Mouse (Mus musculus): Measurements from ENCODE around the gene Osgep. TPM values are rescaled to one million over a fixed set of nuclear protein-coding genes. Genes with fewer than 3 reads are reported as not detected.

The Osgep gene
- total and polyA plus RNA-seq, 3 experiments: 67.8 to 84.2 (median 70.5) TPM

DNA sequence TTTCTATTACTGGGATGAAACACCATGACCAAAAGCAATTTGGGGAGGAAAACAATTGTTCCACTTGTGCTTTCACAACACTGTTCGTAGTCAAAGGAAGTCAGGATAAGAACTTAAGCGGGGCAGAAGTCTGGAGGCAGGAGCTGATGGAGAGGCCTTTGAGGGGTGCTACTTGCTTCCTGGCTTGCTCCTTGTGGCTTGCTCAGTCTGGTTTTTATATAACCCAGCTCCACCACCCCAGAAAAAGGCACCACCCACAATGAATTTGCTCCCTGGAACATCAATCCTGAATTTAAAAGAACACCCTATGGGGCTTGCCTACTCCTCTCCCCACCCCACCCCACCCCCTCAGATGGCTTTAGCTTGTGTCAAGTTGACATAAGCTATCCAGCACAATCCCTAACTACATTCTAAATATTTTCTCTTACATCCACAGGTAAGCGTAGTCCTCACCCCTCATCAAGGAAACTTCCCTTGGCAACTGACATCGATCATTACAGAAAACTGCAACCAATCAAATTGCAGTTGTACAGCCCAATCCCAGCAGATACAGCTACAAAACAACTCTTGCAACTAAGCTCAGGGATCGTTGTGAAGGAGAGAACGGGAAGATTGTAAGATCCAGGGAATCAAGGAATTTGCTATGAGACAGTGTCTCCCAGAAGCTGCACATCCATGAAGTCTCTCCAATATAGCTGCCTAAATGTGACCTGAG lies 48.3 kb downstream of the Osgep start:
- 78% methylated on average over 6 of the region's 6 CpGs for WGBS
- intact Hi-C loops (cut with DNase I): no loop called here

DNA sequence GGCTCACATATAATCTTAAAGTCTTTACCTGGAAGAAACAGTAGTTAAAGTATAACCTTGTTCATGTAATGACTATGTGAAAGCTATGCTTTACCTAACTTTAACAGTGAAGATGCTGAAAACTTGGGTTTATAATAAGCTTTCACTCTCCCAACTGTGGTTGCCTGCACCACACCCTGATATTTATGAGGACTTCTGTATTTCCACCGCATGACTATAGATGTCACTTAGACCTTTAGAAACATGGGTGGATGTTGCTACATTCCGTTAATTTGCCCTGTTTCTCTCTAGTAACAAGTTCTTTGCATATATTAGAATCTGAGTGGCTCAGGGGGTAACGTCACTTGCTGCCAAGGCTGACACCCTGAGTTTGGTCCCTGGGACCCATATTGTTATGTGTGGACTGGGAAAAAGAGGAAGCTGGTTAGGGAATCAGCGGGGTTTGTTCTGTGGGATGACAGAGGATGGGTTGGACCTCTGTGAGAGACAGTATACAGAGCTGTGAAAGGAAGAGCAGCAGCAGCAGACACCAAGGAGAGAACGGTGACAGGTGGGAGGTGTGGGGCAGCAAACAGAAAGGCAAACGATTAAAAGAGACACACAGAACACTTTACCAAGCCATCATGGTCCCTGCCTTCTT lies 49.0 kb downstream of the Osgep start:
- no peak overlapping the region for H3K27ac ChIP-seq
- H3K79me2 ChIP-seq (replicated peaks; ENCODE audit: control insufficient read depth, insufficient read depth, low read length): no peaks in the 10 kb centered on the region
- H3K4me1 ChIP-seq (ENCODE audit: control insufficient read depth, insufficient read depth, low read length): peaks cover 1% of the 10 kb centered on the region
- no peak overlapping the region for H3K4me3 ChIP-seq
- DNase-seq: no peak
- H3K9ac ChIP-seq (ENCODE audit: low read depth, low read length): no peak overlapping the region
- 74% methylated on average over 6 of the region's 6 CpGs for WGBS
- TF ChIP-seq CTCF (IDR thresholded peaks at IDR 0.05): no peak
- no peaks in the 10 kb centered on the region for H3K36me3 ChIP-seq (ENCODE audit: control insufficient read depth, insufficient read depth, low read length)
- intact Hi-C loops (cut with DNase I): no loop called here
- no peaks in the 10 kb centered on the region for H3K27me3 ChIP-seq (ENCODE audit: control insufficient read depth, insufficient read depth, low read length)

More for the DNA sequence above, 48.3 kb downstream of the Osgep start:
- DNase-seq: no peak
- TF ChIP-seq POLR2A (IDR thresholded peaks at IDR 0.05; ENCODE audit: insufficient read depth, low read depth, low read length): no peak
- no peak for TF ChIP-seq EP300 (IDR thresholded peaks at IDR 0.05; ENCODE audit: insufficient read depth, low read depth, low read length)
- no peak for TF ChIP-seq CTCF (IDR thresholded peaks at IDR 0.05)
- Histone ChIP-seq H3K9ac (ENCODE audit: low read depth, low read length) (no peak overlapping the region), H3K79me2 (replicated peaks; ENCODE audit: control insufficient read depth, insufficient read depth, low read length) (no peaks in the 10 kb centered on the region), H3K27ac (no peak overlapping the region), H3K4me3 (no peak overlapping the region), H3K4me1 (ENCODE audit: control insufficient read depth, insufficient read depth, low read length) (no peaks in the 10 kb centered on the region), H3K36me3 (ENCODE audit: control insufficient read depth, insufficient read depth, low read length) (no peaks in the 10 kb centered on the region), H3K27me3 (ENCODE audit: control insufficient read depth, insufficient read depth, low read length) (no peaks in the 10 kb centered on the region)

DNA sequence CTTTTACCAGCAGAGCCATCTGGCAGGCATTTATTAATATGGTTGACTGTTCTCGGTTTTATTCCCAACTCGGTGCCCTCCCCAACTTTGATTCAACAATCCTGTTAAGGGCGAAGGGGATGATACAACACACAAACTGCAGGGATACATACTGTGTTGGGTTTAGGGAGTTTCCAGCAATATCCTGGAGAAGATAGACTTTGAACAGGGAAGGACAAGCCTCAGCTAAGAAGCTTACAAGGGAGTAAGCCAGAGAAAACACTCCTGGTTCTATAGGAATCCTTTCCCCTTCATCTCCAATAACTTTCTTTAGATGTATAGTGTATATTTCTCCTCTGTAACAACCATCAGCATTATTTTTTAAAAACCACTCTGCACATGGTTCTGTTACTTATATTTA lies 49.5 kb downstream of the Osgep start:
- H3K27ac ChIP-seq: no peak overlapping the region
- H3K27me3 ChIP-seq (ENCODE audit: control insufficient read depth, insufficient read depth, low read length): no peaks in the 10 kb centered on the region
- H3K4me3 ChIP-seq: no peak overlapping the region
- intact Hi-C loops (cut with DNase I): no loop called here
- H3K9ac ChIP-seq (ENCODE audit: low read depth, low read length): no peak overlapping the region
- no peaks in the 10 kb centered on the region for H3K79me2 ChIP-seq (replicated peaks; ENCODE audit: control insufficient read depth, insufficient read depth, low read length)
- no peak for DNase-seq
- no peaks in the 10 kb centered on the region for H3K36me3 ChIP-seq (ENCODE audit: control insufficient read depth, insufficient read depth, low read length)
- 90% methylated on average over 3 of the region's 3 CpGs for WGBS
- TF ChIP-seq CTCF (IDR thresholded peaks at IDR 0.05) (no peak), EP300 (IDR thresholded peaks at IDR 0.05; ENCODE audit: insufficient read depth, low read depth, low read length) (no peak), POLR2A (IDR thresholded peaks at IDR 0.05; ENCODE audit: insufficient read depth, low read depth, low read length) (no peak)
- H3K4me1 ChIP-seq (ENCODE audit: control insufficient read depth, insufficient read depth, low read length): peaks cover 2% of the 10 kb centered on the region

DNA sequence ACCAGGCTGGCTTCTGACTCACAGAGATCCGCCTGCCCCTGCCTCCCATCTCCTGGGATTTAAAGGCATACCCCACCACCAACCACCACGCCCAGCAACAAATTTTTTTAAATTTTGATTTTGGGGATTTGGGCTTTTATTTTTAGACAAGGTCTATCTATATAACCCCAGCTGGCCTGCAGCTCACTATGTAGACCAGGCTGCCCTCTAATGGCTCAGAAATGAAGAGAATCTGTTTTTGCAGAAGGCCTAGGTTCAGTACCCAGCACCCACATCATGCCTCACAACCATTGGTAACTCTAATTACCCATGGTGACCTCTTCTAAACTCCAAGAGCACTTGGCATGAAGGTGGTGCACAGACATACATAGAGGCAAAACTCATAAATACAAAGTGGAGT lies 53.4 kb downstream of the Osgep start:
- WGBS: 96% methylated on average over 2 of the region's 2 CpGs

DNA sequence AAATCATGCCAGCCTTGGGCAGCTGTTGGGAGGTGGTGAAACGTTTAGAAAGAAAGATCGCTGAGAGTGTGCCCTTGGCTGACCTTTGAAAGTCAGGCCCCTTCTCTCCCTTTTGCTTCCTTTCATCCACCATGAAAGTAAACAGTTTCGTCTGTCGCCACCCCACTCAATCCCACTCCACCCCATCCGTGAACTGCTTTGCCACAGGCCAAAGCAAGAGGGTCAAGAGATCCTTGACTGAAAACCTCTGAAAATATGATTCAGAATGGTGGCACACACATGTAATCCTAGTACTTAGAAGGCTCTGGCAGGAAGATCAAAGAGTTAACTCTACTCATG lies 53.9 kb downstream of the Osgep start:
- no peaks in the 10 kb centered on the region for H3K27me3 ChIP-seq (ENCODE audit: control insufficient read depth, insufficient read depth, low read length)
- H3K27ac ChIP-seq: peak overlapping the region; percentile 80
- no peaks in the 10 kb centered on the region for H3K79me2 ChIP-seq (replicated peaks; ENCODE audit: control insufficient read depth, insufficient read depth, low read length)
- H3K9ac ChIP-seq (ENCODE audit: low read depth, low read length): peak overlapping the region; percentile 82
- peaks cover 2% of the 10 kb centered on the region for H3K4me1 ChIP-seq (ENCODE audit: control insufficient read depth, insufficient read depth, low read length)
- TF ChIP-seq POLR2A (IDR thresholded peaks at IDR 0.05; ENCODE audit: insufficient read depth, low read depth, low read length) (no peak), CTCF (IDR thresholded peaks at IDR 0.05) (no peak), EP300 (IDR thresholded peaks at IDR 0.05; ENCODE audit: insufficient read depth, low read depth, low read length) (no peak)
- DNase-seq: peak in 1 of 2 experiments; percentile 39
- intact Hi-C loops (cut with DNase I): loop anchor here (1.0 kb wide), 1 partner anchor 213 kb away; no protein-coding TSS in a partner anchor
- 32% methylated on average over 5 of the region's 5 CpGs for WGBS
- peak overlapping the region; percentile 66 for H3K4me3 ChIP-seq
- no peaks in the 10 kb centered on the region; the same call in 1 of the 2 replicates for H3K36me3 ChIP-seq (ENCODE audit: control insufficient read depth, insufficient read depth, low read length)

More for the DNA sequence above, 53.4 kb downstream of the Osgep start:
- no peaks in the 10 kb centered on the region for H3K27me3 ChIP-seq (ENCODE audit: control insufficient read depth, insufficient read depth, low read length)
- intact Hi-C loops (cut with DNase I): loop anchor here (1.0 kb wide), 1 partner anchor 212 kb away; no protein-coding TSS in a partner anchor
- H3K4me3 ChIP-seq: no peak overlapping the region
- no peak for DNase-seq
- H3K79me2 ChIP-seq (replicated peaks; ENCODE audit: control insufficient read depth, insufficient read depth, low read length): no peaks in the 10 kb centered on the region
- H3K9ac ChIP-seq (ENCODE audit: low read depth, low read length): no peak overlapping the region
- TF ChIP-seq POLR2A (IDR thresholded peaks at IDR 0.05; ENCODE audit: insufficient read depth, low read depth, low read length) (no peak), CTCF (IDR thresholded peaks at IDR 0.05) (no peak), EP300 (IDR thresholded peaks at IDR 0.05; ENCODE audit: insufficient read depth, low read depth, low read length) (no peak)
- no peak overlapping the region for H3K27ac ChIP-seq
- H3K36me3 ChIP-seq (ENCODE audit: control insufficient read depth, insufficient read depth, low read length): no peaks in the 10 kb centered on the region; the same call in 1 of the 2 replicates
- peaks cover 2% of the 10 kb centered on the region for H3K4me1 ChIP-seq (ENCODE audit: control insufficient read depth, insufficient read depth, low read length)
